Mouse (Mus musculus) CD4-positive naive resting alpha-beta T cell, adult 57 days (primary cell): ENCODE results near the gene 1700010B08Rik. TPM values are rescaled to one million over a fixed set of nuclear protein-coding genes. Genes with fewer than 3 reads are reported as not detected.

Experiments
- total RNA-seq: library from RNA; stranded (reverse); gene quantifications from one replicate; pipeline ENCODE4 v1.2.4, GENCODE M21; 2023

1700010B08Rik gene
- not detected for total RNA-seq

DNA sequence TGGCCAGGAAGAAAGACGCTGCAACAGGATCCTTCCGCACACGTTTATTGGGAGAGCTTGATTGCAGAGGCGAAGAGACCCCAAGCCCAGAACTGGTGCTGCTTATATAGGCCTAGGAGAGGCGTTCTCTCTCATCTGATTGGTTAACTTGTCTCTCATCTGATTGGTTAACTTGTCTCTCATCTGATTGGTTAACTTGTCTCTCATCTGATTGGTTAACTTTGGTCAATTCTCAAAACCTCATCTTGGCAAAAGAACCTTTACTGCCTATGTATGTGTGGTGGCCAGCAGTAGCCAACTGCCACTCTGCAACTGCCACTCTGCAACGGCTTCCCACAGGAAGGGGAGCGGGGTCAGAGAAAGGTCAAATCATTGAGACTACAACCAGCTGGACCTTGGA is at the start of gene 1700010B08Rik:
1700010B08Rik (plus strand) TSS at position 301 of the 400 bp plus-strand sequence.

DNA sequence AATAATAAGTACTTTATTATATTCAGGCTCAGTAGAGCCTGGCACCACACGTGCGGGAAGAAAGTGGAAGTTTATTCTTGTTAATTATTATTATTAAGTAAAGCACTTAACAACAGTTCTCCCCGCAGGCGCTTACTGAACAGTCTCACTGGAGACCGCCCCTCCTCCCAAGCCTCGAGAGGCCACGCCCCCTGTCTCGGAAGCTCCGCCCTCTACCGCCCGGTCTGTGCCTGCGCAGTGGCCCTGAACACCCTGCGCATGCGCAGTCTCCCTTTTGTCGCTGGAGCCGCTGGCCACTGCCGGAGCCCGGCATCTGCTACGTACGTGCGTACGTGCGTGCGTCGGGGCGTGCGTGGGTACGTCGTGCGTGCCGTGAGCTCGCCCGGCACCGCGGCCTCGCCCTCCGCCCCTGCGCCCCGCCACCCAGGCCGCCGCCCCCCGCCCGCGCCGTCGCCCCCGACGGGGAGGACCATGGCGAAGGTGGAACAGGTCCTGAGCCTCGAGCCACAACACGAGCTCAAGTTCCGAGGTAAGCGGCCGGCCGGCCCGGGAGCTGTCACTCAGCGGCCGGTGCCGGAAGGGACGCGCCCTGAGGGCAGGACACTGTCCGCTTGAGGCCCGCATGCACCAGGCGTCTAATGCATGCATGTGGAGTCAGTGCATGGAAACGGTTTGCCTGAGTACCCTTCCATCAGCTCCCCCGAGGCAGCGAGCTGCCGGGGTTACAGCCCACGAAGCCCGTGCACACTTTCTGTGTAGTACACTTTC is 18.2 kb downstream of the 1700010B08Rik start, which contains the start of gene Vapb:
Vapb (plus strand) TSS at position 290 of the 768 bp plus-strand sequence.

Other genes starting within 250 kb of the 1700010B08Rik start
- gene 1700021F07Rik, start 196.8 kb upstream of the 1700010B08Rik start, total RNA-seq: not detected
- not detected for gene Ankrd60, start 141.1 kb upstream of the 1700010B08Rik start, total RNA-seq
- gene Rab22a, start 59.7 kb upstream of the 1700010B08Rik start, total RNA-seq: 28.3 TPM
- 42.0 TPM for gene Vapb, start 18.1 kb downstream of the 1700010B08Rik start, total RNA-seq